Mouse (Mus musculus) spleen, embryonic (tissue): ENCODE data around the gene Fbxw21.
"Not testable (repeated sequence)": the region's sequence is repeated elsewhere in the genome, so short reads cannot be mapped to it uniquely, and the experiment has no call there.

Source experiments
- CTCF ChIA-PET: fragments of 350-600 bp; sonication (Branson Sonifier 250); formaldehyde crosslinking; loops from one replicate; lab custom pipeline; 2022; lab: Charles Lee

Fbxw21 gene

DNA sequence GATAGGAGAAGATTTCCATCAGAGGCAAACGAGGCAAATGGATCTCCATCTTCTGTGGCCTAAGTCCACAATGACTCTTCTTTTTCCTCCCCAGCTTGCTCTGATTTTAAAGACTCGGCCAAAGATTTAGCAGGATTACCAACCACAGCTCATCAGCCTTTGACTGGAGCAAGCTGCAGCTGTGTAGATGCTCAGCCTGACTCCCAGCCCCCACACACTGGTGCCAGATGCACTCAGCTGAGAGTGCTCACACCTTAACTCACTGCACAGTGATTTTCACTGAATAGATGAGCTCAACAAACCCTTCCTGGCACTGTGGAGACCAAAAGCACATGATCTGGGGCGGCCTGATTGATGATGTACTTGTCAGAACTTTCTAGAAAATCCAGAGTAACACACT is at the start of gene Fbxw21:
Gene Fbxw21, minus strand, starts transcription at position 101 of the 400 bp plus-strand sequence.
- CTCF ChIA-PET: no interaction called here

DNA sequence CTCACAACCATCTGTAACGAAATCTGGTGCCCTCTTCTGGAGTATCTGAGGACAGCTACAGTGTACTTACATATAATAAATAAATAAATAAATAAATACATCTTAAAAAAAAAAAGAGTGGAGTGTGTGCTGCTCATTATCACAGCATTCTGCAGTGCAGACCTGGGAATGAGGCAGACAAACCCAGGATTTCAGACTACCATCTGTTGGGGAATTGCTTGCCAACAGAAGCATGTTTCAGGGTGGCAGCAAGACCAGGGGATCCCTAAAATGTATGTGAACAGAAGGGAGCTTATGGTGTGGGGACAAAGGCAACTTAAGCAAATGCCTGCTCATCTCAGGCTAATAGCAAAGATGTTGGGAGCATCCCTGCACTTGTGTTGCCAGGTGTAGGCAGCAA is 39.5 kb upstream of the Fbxw21 start:
- CTCF ChIA-PET: not testable (repeated sequence)

DNA sequence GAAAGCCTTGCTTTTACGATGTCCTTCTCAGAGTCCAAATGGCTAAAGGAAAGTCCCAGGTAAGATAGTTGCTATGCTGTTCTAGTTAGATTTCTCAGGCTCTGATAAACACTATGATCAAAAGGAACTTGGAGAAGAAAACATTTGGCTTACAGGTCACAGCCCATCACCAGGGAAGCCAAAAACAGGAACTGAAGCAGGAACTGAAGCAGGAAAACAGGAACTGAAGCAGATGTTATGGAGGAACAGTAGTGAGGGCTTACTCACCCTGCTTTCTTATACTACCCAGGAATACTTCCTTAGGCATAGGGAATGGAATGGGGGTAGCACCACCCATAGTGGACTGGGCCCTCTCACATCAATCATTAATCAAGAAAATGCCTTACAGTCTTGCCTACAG is 38.5 kb upstream of the Fbxw21 start:
- CTCF ChIA-PET: no interaction called here

DNA sequence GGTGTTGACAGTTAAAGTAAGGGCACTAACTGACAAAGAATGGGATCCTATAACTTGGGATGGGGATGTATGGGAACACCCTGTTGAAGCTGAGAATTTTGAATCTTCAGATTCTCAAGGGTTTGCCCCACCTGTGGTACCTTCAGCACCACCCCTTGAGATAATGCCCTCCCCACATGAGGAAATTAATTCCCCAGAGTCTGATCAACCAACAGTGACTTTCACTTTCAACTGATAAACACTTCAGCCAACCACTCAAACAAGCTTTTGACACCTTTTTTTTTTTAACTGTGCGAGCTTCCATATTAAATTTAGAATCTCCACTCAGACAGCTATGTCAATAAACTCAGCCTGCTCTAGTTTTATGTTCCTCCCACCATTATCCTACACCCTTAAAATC is 37.5 kb upstream of the Fbxw21 start:
- CTCF ChIA-PET: no interaction called here

DNA sequence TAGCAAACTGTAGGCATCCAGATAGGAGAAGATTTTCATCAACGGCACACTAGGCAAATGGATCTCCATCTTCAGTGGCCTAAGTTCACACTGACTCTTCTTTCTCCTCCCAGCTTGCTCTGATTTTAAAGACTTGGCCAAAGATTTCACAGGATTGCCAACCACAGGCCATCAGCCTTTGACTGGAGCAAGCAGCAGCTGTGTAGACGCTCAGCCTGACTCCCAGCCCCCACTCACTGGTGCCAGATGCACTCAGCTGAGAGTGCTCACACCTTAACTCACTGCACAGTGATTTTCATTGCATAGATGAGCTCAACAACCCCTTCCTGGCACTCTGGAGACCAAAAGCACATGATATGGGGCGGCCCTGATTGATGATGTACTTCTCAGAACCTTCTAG is 34.0 kb upstream of the Fbxw21 start, which contains the start of gene Fbxw13:
Gene Fbxw13, minus strand, starts transcription at position 101 of the 400 bp plus-strand sequence.
- CTCF ChIA-PET: not testable (repeated sequence)

DNA sequence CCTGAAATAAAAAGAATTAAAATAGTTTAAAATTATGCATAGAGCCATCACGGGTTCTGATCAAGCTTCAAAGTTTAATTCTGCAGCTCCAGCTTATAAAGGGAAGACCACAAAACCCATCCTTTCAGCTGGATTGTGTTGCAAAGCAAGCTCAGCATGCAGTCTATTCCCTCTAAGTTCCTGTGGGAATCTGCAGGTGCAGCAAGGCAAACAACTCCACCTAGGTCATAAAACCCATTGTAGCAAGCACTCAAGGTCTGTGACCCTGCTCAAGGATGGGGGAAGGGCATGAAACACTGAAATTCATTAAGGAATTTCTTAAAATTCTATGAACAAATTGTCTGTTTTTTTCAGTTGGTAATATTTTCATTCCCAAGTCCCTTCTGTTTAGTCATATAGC is 15.4 kb upstream of the Fbxw21 start:
- CTCF ChIA-PET: interaction anchor here (0.5 kb wide), 1 partner anchor 1735 kb away, joined by 4 read pairs; no protein-coding TSS in a partner anchor

DNA sequence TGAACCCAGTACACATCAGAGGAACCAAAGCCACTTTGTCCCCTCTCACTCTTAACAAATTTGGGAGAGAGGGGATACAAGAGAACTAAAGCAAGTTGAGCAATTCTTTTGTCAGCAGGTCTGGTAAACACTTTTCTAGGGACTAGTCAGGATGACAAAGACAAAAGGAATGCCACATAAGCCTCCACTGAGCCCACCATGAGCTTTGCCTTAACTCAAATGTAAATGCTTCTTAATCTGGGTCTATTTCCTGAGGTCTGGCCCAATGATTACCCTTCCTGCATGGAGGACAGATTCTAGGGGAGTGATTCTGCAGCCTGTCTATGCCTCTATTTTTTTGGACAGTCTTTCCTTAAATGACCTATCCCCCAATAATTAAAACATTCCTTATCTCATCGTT is 14.5 kb upstream of the Fbxw21 start:
- CTCF ChIA-PET: no interaction called here

DNA sequence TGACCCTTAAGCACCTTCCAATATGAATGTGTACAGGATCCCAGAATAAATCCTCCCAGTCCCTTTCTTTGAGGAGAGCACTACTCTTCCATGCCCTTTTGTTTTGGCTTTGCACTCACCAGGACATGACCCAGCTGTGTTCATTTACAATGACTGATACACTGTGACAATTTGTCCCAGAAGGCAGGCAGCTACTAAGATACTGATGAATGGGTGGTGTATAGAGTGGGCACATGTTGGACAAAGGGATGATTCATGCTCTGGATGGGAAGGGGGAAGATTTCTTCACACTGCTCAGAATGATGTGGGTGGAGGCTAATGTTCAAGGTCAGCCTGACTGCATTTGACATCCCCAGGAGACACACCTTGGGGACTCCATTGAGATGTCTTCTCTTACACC is 5.5 kb upstream of the Fbxw21 start:
- CTCF ChIA-PET: no interaction called here

DNA sequence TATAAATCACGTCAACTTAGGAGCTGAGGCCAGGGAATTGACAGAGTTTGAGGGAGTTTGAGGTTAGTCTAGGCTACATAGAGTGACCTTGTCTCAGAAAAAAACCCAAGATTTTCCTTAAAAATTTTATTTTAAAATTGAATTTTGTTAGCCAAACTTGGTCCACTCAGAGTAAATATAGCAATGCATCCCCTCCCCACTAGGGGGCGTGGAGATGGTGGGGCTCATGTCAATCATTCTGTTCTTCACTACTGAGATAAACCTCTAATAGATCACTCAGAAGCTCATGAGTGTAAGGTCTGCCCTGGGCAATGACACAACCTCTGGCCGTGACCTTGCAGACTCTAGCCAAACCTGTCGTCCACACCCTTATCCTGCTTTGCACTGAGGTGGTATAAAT is 21.4 kb downstream of the Fbxw21 start:
- CTCF ChIA-PET: not testable (repeated sequence)

DNA sequence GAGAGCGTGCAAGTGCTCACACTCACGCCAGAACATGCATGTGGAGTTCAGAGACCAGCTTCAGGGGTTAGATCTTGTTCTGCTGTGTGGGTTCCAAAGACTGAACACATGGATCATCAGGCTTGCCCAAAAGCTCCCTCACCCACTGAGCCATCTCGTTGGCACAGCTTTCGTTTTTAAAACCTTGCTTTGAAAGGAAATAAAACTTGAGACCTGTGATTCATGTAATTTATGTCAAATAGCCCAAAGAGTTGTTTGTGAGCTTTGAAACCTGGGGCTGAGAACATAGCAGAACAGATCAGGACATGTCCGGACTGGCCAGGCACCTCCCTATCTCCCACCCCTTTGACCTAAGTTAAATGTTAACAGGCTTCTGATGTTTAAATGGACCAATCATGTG is 31.8 kb downstream of the Fbxw21 start:
- CTCF ChIA-PET: no interaction called here

DNA sequence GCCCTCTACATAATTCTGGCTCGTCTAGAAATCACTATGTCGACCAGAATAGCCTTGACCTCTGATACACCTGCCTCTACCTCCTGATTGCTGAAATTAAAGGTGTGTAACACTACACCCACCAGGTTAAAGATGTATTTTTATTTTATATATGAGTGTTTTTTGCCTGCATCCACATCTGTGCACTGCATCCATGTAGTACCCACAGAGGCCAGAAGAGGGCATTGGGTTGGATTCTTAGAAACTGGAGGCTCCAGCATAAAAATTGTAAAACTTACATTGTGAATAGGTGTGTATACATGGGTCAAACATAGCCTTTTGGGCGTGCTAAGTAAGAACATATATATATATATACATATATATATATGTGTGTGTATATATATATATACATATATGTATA is 33.6 kb downstream of the Fbxw21 start:
- CTCF ChIA-PET: interaction anchor here (0.6 to 0.7 kb wide), 2 partner anchors 45 to 198 kb away, joined by 3 read pairs; no protein-coding TSS in a partner anchor

DNA sequence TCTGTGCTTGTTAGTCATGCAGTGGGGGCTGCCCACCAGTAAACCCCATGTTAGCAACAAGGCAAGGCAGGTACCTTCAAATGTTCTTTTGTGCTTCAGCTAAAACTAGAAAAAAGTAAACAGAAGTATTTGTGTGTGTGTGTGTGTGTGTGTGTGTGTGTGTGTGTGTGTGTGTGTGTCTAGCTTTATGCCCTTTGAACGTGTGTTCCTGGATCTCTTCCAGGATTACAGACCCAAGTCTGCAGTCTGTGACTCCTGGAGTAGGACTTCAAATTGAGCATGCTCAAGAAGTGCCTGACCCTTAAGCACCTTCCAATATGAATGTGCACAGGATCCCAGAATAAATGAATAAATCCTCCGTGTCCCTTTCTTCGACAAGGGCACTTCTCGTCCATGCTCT is 34.8 kb downstream of the Fbxw21 start:
- CTCF ChIA-PET: interaction anchor here (0.7 kb wide), 1 partner anchor 20 kb away, joined by 3 read pairs; no protein-coding TSS in a partner anchor

DNA sequence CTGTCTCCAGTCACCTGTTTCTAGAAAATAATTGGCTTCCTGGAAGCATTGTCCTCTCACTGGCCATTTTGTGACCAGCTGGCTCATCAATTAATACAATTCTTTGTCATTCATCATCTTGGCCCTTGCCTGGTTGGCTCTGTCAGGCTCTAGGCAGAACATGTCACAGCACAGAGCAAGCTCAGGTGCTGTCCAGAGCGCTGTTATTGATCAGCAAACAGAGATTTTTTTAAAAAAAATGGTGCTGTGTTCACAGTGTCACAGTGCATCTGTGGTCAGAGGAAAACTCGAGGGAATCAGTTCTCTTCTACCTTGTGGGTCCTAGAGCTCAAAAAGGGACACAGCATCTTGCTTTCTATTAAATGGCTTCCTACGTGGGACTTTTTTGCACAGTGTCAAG is 36.4 kb downstream of the Fbxw21 start:
- CTCF ChIA-PET: no interaction called here

DNA sequence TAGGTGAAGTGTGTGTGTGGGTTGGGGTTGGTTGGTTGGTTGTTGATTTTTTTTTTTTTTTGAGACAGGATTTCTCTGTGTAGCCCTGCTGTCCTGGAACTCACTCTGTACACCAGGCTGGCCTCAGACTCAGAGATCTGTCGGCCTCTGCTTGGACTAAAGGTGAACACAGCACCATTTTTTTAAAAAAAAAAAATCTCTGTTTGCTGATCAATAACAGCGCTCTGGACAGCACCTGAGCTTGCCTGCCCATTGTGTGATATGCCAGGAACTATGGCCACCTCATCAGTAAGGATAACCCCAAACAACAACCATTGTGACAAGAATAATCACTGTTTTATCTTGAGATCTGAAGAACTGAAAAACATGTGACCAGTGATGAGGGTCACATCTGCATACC is 36.8 kb downstream of the Fbxw21 start:
- CTCF ChIA-PET: interaction anchor here (0.6 kb wide), 1 partner anchor 140 kb away, joined by 3 read pairs; no protein-coding TSS in a partner anchor

DNA sequence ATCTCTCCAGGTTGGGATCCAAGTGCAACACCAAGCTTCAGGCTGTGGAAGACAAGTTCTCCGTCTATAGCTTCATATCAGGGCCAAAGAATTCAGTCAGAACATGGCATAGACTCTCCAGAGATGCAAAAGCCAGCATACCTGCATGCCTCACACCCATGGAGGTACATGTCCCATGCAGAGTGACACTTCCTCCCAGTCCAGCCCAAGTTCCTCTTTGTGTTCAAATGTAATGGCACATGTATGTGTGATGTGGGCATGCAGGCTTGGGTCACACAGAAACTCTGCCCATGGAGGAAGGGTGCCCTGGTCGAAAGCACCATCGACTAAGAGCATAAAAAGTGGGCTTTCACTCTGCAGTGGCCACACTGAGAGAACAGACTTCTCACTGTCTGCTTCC is 37.7 kb downstream of the Fbxw21 start:
- CTCF ChIA-PET: interaction anchor here (0.5 to 1.8 kb wide), 3 partner anchors 85 to 139 kb away, joined by 3 to 4 read pairs (median 3); no protein-coding TSS in a partner anchor

DNA sequence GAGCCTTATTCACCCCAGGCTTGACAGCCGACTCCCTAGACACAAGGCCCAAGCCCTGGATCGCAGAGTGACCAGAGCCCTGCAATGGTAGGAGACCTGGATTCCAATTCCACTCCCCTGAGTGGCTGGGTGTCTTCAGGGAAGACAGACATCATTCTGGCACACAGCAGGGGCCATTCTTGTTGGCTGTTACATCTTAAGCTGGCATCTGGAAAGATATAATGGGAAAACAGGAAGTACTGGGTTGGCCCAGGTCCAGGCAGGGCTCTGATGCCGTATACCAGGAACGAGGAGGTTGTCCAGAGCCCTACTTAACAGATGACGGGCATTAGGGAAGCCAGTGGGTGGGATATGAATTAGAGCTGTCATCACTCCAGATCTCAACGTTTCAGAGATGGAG is 38.6 kb downstream of the Fbxw21 start:
- CTCF ChIA-PET: interaction anchor here (0.6 to 1.8 kb wide), 2 partner anchors 11 to 122 kb away, joined by 3 to 4 read pairs; no protein-coding TSS in a partner anchor

DNA sequence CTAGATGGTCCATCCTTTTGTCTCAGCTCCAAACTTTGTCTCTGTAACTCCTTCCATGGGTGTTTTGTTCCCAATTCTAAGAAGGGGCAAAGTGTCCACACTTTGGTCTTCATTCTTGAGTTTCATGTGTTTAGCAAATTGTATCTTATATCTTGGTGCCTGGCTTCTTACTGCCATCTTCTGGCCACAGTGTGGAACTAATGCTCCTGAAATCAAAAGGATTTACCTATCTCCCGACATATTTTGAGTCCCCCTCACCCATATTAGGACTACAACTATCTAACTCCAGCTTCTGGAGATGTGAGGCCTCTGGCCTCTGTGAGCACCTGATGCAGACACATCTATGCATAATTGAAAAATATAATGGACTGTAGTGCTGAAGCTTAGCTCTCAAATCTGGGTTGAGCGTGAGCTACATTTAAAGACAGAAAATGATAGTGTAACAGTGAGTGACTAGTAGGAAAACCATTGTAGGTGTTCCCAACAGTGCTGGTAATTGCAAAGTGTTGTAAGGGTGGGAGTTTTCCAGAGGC is 39.2 kb downstream of the Fbxw21 start:
- CTCF ChIA-PET: interaction anchor here (0.6 to 1.8 kb wide), 2 partner anchors 12 to 121 kb away, joined by 3 to 4 read pairs; no protein-coding TSS in a partner anchor

DNA sequence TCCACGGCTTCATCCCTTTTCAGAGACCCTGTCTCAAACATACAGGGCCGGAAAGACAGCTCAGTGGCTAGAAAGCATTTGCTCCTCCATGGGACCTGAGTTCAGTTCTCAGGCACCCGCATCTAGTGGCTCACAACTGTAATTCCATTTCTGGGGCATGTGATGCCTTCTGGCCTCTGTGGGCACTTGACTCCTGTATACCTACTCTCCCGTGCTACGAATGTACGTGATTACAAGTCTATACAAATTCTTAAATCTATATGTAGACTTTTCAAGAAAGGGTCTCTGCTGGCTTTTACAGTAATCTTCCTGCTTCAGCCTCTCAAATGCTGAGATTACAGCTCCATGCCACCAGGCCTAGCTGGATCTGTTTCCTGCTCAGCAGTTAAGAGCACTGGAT is 40.9 kb downstream of the Fbxw21 start:
- CTCF ChIA-PET: interaction anchor here (0.7 kb wide), 1 partner anchor 20 kb away, joined by 3 read pairs; no protein-coding TSS in a partner anchor

DNA sequence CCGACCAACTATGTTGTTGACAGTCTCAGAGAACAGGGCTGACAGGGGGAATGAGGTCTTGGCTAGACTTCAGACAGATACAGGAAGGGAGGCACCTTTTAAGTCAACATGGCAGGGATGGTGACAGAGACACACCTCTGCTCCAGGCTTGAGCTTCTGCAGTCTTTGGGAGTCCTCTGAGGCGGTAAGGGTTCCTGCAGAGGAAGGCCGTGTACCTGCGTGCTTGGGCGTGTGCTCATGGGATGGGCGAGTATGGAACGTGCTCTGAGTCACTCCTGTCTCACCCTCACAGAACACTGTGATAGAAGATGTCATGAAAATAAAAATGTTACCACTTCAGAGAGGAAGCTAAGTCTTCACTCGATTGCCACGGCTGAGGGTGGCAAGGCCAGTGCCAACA is 42.3 kb downstream of the Fbxw21 start:
- CTCF ChIA-PET: interaction anchor here (0.7 kb wide), 1 partner anchor 188 kb away, joined by 4 read pairs; no protein-coding TSS in a partner anchor

DNA sequence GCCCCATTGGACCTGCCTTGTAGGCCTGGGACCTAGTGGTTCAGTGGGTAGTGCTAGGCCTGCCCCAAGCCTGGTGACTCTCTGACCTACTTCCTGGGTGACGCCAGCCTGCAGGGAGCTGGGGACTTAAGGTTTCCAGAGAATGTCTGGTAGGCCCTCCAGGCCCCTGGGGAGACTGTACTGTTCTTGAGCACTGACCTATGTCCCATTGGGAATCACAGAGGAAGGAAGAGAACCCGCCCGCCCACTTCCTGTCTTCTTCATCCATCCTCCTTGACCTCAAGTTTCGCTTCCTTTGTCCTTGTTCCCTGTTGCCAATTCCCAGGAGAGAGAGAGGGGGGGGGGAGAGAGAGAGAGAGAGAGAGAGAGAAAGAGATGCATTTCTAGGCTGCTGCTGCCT is 43.7 kb downstream of the Fbxw21 start:
- CTCF ChIA-PET: no interaction called here

DNA sequence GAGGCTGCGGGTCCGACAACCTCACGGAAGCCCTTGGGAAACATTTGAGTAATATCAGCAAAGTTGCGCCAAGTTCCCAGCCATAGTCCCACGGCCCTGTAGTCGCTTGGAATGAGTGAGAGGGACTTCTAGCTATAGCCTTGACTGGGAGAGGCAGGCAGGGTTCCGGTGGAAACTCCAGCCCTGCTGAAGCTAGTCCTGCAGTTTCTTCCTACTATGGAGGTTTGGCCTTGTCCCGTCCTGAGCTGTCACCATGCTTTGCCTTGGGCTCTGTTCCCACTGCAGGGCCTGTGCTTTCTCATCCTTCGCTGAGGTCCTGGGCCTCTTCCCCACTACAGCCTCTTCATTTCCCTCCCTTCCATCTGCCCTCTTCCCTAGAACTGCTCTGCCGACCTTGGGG is 45.6 kb downstream of the Fbxw21 start:
- CTCF ChIA-PET: no interaction called here

DNA sequence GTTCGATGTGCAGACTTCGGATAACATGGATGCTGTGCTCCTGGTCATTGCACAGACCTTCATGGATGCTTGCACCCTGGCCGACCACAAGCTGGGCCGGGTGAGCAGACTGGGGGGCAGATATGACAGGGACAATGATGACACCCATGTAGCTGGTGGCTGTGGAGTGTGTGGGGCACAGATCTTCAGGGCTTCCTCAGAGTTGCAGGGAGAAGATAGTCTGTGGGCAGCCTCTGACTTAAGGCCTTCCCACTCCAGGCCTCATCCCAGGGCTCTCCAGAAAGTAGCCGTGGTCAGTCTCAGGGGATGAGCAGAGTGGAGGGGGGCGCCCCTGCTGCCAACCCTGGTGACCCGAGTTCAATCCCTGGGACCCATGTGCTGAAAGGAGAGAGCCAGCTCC is 47.0 kb downstream of the Fbxw21 start:
- CTCF ChIA-PET: no interaction called here

DNA sequence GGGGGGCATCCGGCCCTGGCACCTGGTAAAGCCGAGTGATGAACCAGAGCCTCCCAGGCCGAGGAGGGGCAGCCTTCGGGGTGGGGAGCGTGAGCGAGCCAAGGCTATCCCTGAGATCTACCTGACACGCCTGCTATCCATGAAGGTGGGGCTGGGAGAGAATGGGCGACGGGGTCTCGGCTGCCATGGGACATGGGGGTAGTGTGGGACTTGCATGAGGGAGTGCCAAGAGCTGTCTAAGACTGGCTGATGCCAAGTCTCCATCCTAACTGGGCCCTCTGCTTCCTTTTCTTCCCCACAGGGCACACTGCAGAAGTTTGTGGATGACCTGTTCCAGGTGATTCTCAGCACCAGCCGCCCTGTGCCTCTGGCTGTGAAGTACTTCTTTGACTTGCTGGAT is 47.6 kb downstream of the Fbxw21 start:
- CTCF ChIA-PET: no interaction called here
